Mouse (Mus musculus) subcutaneous adipose tissue, adult 2 months (tissue): ENCODE results near the gene Rp2. TPM values are rescaled to one million over a fixed set of nuclear protein-coding genes. Genes with fewer than 3 reads are reported as not detected.

Experiments
- polyA plus RNA-seq: library from polyadenylated mRNA; depleted of rRNA; stranded (reverse); fragments of >200 nt; gene quantifications from 2 replicates; pipeline ENCODE4 v1.2.3, GENCODE M21; 2012; ENCODE audit warnings: low replicate concordance; rRNA removed

The Rp2 gene
- 5.9 and 8.0 TPM in 2 replicates for polyA plus RNA-seq

DNA sequence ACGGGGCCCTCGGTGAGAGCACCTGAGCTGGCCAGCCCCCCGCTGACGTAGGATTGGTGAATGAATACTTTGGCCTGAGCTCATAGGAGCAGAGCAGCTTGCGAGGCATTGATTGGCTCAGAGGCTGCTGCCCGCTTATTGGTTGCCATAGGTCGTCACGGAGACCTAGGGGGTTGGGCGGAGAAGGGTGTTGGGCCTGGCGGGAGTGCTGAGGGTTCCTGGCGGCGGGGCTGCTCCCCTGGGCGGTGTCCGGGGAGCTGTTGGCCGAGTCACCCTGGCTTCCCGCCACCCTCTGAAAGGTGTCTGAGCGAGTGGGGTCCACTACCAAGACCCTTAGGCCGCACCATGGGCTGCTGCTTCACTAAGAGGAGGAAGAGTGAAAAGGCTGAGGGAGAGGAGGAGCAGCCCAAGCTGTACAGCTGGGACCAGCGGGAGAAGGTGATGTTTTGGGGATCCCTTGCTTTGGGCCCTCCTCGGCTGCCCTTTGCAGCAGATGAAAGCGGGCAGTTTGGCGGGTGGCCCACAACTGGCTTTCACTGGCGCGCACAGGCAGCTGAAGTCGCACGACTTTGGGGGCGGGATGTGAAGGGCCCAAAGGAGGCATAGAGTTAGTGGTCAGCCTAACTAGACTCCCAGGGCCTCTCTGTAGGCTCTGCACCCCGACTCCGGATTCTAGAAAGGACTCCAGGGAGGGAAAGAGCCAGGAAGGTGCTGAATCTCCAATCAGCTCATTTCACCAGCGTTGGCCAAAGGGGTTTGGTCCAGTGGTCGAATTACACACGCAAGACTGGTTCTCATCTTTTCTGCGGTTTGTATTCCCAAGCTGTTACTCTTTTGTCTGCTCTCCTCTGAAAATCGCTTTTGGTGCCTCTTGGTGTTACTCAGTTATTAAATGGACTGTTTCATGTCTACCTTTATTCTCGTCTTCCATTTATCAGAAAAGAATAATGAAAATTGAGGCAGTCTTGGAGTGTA is at the start of gene Rp2:
TSS of gene Rp2 (plus strand) at position 91 of the 975 bp plus-strand sequence.

DNA sequence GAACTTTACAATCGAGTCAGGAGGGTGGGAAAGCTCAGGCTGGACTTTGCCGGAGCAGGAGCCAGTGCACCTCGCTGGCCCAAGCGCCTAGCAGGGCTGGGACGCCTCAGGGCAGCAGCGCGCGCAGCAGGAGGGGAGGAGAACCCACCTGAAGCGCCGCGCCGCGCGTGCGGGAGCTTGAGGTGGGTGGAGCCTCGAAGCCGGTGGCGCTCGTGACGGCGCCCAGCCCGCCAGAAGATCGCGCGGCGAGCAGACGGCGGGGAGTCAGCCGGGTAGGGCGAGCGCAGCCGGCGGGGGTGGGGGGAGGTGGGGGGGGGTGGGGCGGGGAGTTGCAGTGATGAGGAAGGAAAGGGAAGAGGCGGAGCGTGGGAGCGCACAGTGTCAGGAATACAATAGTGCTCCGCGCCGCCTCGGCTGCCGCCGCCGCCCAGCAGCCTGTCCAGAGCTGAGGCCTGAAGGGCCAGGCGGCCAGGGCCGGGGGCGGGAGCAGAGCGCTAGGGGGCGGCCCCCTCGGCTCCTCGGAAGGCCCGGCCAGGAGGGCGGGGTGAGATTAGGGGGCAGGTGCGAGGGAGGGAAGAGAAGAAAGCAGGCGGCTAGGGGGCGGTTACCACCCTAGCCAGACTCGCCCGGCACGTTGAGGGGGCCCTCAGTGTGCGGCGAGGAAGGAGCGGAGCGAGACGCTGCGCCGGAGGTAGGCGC is 61.0 kb downstream of the Rp2 start, which contains the start of gene Jade3:
TSS of gene Jade3 (plus strand) at position 549 of the 699 bp plus-strand sequence.

Other genes with a start within 250 kb of the Rp2 start
- gene Slc9a7, start 72.7 kb upstream of the Rp2 start, polyA plus RNA-seq: 0.44 and 1.8 TPM in 2 replicates
- 0.70 and 0.91 TPM in 2 replicates for gene Jade3, start 61.2 kb downstream of the Rp2 start, polyA plus RNA-seq
- not detected in 2 replicates for gene Rgn, start 185.3 kb downstream of the Rp2 start, polyA plus RNA-seq